Mouse (Mus musculus) forebrain, embryonic 11.5 days (tissue): Measurements from ENCODE around the gene Dip2a. TPM values are rescaled to one million over a fixed set of nuclear protein-coding genes. Genes with fewer than 3 reads are reported as not detected.

Source experiments
- ATAC-seq: fragments of 200-750 bp; cut with Nextera tagmentation; replicated peaks from 2 replicates; pipeline ENCODE4 v1.8.0; 2017; ENCODE audit warnings: moderate TSS enrichment; ENCODE audit not compliant: low FRiP score
- DNase-seq: peaks from one replicate; pipeline ENCODE4 v3.0.0-alpha.2; 2017; ENCODE audit warnings: low spot score
- H3K27ac ChIP-seq: fragments of 300-500 bp; sonication (generic); 2 replicates; pipeline ENCODE4 v1.5.1; 2014; ENCODE audit warnings: low read depth, low read length
- H3K27me3 ChIP-seq: fragments of 300-500 bp; sonication (generic); 2 replicates; pipeline ENCODE4 v1.6.1; 2014; ENCODE audit warnings: mild to moderate bottlenecking, low read length, mixed read lengths; ENCODE audit not compliant: control insufficient read depth, insufficient read depth
- H3K36me3 ChIP-seq: fragments of 300-500 bp; sonication (generic); 2 replicates; pipeline ENCODE4 v1.6.1; 2014; ENCODE audit warnings: mild to moderate bottlenecking, low read length, moderate library complexity, mixed read lengths; ENCODE audit not compliant: control insufficient read depth, insufficient read depth
- H3K4me1 ChIP-seq: fragments of 300-500 bp; sonication (generic); replicated peaks from 2 replicates; pipeline ENCODE4 v1.6.1; 2014; ENCODE audit warnings: low read length, mixed read lengths; ENCODE audit not compliant: control insufficient read depth, insufficient read depth
- H3K4me2 ChIP-seq: fragments of 300-500 bp; sonication (generic); 2 replicates; pipeline ENCODE4 v1.6.1; 2014; ENCODE audit warnings: low read depth, mild to moderate bottlenecking, low read length, moderate library complexity, mixed read lengths; ENCODE audit not compliant: severe bottlenecking
- H3K4me3 ChIP-seq: fragments of 300-500 bp; sonication (generic); 2 replicates; pipeline ENCODE4 v1.5.1; 2014; ENCODE audit warnings: low read depth, low read length
- H3K9ac ChIP-seq: fragments of 300-500 bp; sonication (generic); 2 replicates; pipeline ENCODE4 v1.6.1; 2014; ENCODE audit warnings: low read length
- H3K9me3 ChIP-seq: fragments of 300-500 bp; sonication (generic); 2 replicates; pipeline ENCODE4 v1.6.1; 2016; ENCODE audit warnings: low read length, mixed read lengths; ENCODE audit not compliant: control insufficient read depth
- WGBS: fragments of 180-500 bp; shearing (Covaris S2); extraction: QIAGEN DNeasy Blood & Tissue Kit; methylation state at CpG from one replicate; pipeline ENCODE4 v1.1.7; 2014; 5-methylcytosine and 5-hydroxymethylcytosine counted together
- polyA plus RNA-seq: library from polyadenylated mRNA; unstranded; fragments of >200 nt; fragmentation: Nextera tagmentation; extraction: Ambion mirVana; gene quantifications from 2 replicates; pipeline ENCODE4 v1.2.1, GENCODE M21; 2014

Dip2a gene
- polyA plus RNA-seq, 1 experiment from 2014 or later = 4.7 TPM

DNA sequence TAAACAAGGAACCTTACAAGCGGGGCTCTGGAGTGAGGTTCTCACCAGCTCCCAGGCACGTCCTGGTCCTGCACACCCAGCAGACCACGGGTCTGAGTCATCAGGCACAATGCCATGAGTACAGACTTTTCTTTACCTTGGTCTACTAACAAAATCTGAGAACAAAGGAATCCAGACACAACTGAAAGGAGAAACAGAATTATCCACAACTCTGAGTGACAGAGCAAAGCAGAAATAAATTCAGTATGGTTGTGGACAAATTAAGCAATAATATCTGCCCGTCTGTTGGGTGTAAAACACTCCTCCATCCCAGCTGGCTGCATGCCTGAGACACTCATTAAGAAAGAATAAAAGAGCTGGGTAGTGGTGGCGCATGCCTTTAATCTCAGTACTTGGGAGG lies 13.4 kb upstream of the Dip2a start:
- Histone ChIP-seq H3K4me1 (no peaks in the 10 kb centered on the region), H3K27me3 (no peaks in the 10 kb centered on the region), H3K4me3 (no peak overlapping the region), H3K36me3 (peaks cover 15% of the 10 kb centered on the region), H3K9me3 (no peaks in the 10 kb centered on the region), H3K4me2 (no peak overlapping the region), H3K27ac (no peak overlapping the region), H3K9ac (no peak overlapping the region)
- 86% methylated on average over 5 of the region's 5 CpGs for WGBS
- DNase-seq (no peak), ATAC-seq (no peak)

DNA sequence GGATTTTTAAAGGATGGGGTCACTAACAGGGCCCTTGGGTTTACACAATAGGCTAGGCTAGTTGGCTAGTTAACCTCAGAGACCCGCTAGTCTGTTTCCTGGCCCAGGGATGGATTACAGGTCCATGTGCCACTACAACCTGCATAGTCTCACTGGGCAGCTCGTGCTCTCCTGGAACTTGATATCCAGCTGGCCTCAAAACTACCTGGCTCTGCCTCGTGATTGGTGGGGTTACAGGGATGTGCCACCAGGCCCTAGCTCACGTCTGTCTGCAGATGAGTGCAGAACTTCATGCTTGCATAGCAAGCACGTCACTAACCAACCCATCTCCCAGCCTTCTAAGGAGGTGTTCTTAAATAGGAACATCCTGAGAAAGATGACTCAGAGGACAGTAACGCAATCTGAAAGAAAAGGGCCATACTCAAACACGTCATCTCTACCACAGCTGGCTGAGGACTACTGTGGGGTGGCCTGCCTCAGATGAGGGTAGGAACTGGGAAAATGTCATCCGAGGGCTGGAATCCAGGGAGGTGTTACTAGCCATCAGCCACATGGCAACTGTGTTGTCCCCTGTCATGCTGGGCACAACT lies 12.3 kb upstream of the Dip2a start:
- ATAC-seq (no peak), DNase-seq (no peak)
- Histone ChIP-seq H3K4me1 (no peaks in the 10 kb centered on the region), H3K9ac (no peak overlapping the region), H3K9me3 (no peaks in the 10 kb centered on the region), H3K4me3 (no peak overlapping the region), H3K27ac (no peak overlapping the region), H3K4me2 (no peak overlapping the region), H3K36me3 (peaks cover 15% of the 10 kb centered on the region), H3K27me3 (no peaks in the 10 kb centered on the region)
- WGBS = 91% methylated on average over 8 of the region's 8 CpGs

DNA sequence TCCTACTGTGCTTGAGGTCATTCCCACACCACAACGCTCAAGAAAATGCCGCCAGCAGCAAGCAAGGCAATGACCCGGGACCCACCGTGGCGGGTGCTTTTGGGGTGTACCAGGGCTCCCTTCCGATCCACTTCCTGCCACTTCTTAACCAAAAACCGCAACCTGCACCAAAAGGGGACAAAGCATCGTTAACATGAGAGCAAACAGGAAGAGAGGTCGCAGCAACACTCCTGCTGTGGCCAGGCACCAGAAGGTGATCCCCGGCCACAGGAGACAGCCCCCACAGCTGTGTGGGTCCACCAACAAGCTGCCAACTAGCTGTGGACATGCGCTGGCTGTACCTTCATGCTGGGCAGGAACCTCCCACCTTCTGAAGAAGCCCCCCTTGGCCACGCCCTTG lies 9.9 kb upstream of the Dip2a start:
- H3K9me3 ChIP-seq = no peaks in the 10 kb centered on the region
- no peak for ATAC-seq
- no peak overlapping the region for H3K4me3 ChIP-seq
- H3K27me3 ChIP-seq = no peaks in the 10 kb centered on the region
- no peak for DNase-seq
- H3K27ac ChIP-seq = no peak overlapping the region
- H3K36me3 ChIP-seq = peaks cover 15% of the 10 kb centered on the region
- no peaks in the 10 kb centered on the region for H3K4me1 ChIP-seq
- no peak overlapping the region for H3K4me2 ChIP-seq
- H3K9ac ChIP-seq = no peak overlapping the region
- WGBS = 93% methylated on average over 12 of the region's 12 CpGs

DNA sequence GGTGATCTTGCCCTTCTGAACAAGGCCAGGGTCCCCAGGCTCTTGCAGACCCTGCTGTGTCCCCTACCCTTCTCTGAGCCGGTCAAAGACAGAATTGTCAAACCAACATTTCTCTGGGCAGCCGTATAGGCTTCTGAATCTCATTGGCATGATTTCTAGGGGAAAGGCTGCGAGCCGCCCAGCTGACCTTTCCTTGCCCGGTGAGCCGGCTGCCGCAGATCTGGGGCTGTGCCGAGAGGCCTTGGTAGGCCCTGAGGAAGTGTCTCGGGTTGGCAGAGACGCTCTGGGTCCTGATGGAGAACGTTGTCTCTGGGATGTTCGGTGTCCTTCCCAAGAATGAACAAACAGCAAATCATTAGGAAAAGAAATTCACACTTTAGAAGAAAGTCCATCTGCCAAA lies 8.9 kb upstream of the Dip2a start:
- peaks cover 15% of the 10 kb centered on the region for H3K36me3 ChIP-seq
- WGBS = 96% methylated on average over 12 of the region's 12 CpGs
- ATAC-seq = no peak
- no peak overlapping the region for H3K4me3 ChIP-seq
- no peak overlapping the region for H3K27ac ChIP-seq
- no peak overlapping the region for H3K4me2 ChIP-seq
- H3K9me3 ChIP-seq = no peaks in the 10 kb centered on the region
- no peak overlapping the region for H3K9ac ChIP-seq
- no peaks in the 10 kb centered on the region for H3K27me3 ChIP-seq
- DNase-seq = no peak
- H3K4me1 ChIP-seq = no peaks in the 10 kb centered on the region

DNA sequence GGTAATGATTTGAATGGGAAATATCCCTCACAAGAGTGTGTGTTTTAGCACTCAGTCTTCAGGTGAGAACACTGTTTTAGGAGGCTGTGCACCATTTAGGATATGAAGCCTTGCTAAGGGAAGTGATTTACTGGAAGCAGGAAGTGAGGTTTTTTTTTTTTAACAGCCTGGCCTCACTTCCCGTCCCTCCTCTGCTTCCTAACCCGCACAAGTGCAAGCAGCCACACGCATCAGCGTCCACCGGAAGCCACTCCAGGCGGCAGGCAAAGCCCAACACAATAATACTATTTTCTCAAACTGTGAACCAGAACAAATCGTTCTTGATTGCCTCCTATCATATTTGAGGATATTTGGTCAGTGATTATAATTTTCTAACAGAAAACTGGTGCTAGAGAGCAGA lies 6.9 kb upstream of the Dip2a start:
- Histone ChIP-seq H3K4me2 (no peak overlapping the region), H3K4me1 (no peaks in the 10 kb centered on the region), H3K27ac (no peak overlapping the region), H3K9ac (no peak overlapping the region), H3K36me3 (peaks cover 15% of the 10 kb centered on the region), H3K27me3 (no peaks in the 10 kb centered on the region), H3K9me3 (no peaks in the 10 kb centered on the region), H3K4me3 (no peak overlapping the region)
- ATAC-seq = no peak
- WGBS = 89% methylated on average over 7 of the region's 7 CpGs
- no peak for DNase-seq

DNA sequence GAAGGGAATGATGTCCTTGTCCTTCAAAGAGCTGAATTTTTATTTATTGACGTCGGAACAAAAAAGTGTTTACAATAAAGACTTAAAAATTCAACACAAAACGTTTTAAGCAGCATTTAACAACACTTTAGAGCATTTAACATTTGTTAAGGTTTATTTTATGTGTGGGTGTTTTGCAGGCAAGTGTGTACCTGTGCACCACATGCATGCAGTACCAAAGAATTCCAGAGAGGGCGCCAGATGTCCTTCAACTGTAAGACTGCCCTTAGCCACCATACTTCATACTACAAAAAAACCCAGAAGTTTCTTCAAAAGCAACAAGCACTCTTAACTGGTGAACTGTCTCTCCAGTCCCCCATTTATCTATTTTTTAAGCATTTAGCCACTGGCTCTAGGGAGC lies 1.5 kb upstream of the Dip2a start:
- WGBS = 7% methylated on average over 4 of the region's 4 CpGs
- peak; percentile 71 for DNase-seq
- no peaks in the 10 kb centered on the region; the same call in 1 of the 2 replicates for H3K4me1 ChIP-seq
- H3K27me3 ChIP-seq = no peaks in the 10 kb centered on the region; the same call in 1 of the 2 replicates
- no peak overlapping the region for H3K4me2 ChIP-seq
- ATAC-seq = no peak
- H3K36me3 ChIP-seq = no peaks in the 10 kb centered on the region; the same call in 1 of the 2 replicates
- H3K27ac ChIP-seq = no peak overlapping the region
- H3K9ac ChIP-seq = no peak overlapping the region
- no peaks in the 10 kb centered on the region; the same call in 1 of the 2 replicates for H3K9me3 ChIP-seq
- no peak overlapping the region for H3K4me3 ChIP-seq

DNA sequence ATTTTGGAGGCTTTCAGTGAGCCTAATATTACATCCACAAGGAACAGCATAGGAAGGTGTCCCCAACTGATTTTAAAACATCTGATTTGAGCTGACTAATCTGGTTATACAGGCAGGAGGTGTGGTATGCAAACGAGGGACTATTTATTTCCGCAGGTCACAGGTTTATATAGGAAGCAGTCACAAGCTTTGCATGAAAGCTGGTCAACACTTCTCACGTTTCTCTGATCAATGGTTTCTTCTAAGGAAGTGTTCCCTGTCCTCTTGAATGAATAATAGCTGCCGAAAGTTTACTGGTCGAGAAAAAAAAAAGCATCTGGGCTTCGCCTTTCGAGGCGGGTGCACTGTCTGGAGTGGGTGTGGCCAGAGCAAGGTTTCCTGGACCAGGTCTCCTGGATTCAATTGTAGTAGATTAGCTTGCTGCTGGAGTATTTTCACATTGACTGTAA lies 976 bp upstream of the Dip2a start:
- DNase-seq (no peak), ATAC-seq (no peak)
- Histone ChIP-seq H3K36me3 (no peaks in the 10 kb centered on the region; the same call in 1 of the 2 replicates), H3K4me1 (no peaks in the 10 kb centered on the region; the same call in 1 of the 2 replicates), H3K27ac (no peak overlapping the region), H3K9me3 (no peaks in the 10 kb centered on the region; the same call in 1 of the 2 replicates), H3K4me3 (peak overlapping the region; percentile 79), H3K4me2 (peak overlapping the region; percentile 79; the same call in 1 of the 2 replicates), H3K9ac (no peak overlapping the region), H3K27me3 (no peaks in the 10 kb centered on the region; the same call in 1 of the 2 replicates)
- WGBS = 27% methylated on average over 8 of the region's 8 CpGs

DNA sequence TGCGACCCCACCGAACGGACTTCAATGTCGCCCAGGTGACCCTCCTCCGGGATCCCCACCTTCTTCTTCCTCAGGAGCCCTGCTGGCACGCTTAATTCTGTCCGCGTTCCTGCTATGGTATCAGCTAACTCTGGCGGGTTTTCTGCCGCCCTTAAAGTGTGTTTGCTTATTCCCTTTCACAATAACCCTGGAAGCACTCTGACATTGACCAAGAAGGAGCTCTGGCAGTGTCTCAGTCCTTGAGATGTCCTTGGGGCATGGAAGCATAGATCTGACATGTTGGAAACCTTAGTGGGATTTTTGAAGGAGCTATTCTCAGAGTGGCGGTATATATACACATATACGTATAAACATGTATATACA lies 430 bp upstream of the Dip2a start:
- DNase-seq (no peak), ATAC-seq (no peak)
- H3K4me3 ChIP-seq = peak overlapping the region; percentile 79
- H3K4me2 ChIP-seq = peak overlapping the region; percentile 79
- H3K27me3 ChIP-seq = no peaks in the 10 kb centered on the region; the same call in 1 of the 2 replicates
- H3K4me1 ChIP-seq = no peaks in the 10 kb centered on the region; the same call in 1 of the 2 replicates
- no peak overlapping the region for H3K27ac ChIP-seq
- H3K36me3 ChIP-seq = no peaks in the 10 kb centered on the region; the same call in 1 of the 2 replicates
- 7% methylated on average over 12 of the region's 12 CpGs for WGBS
- no peaks in the 10 kb centered on the region; the same call in 1 of the 2 replicates for H3K9me3 ChIP-seq
- H3K9ac ChIP-seq = peak overlapping the region; percentile 59

DNA sequence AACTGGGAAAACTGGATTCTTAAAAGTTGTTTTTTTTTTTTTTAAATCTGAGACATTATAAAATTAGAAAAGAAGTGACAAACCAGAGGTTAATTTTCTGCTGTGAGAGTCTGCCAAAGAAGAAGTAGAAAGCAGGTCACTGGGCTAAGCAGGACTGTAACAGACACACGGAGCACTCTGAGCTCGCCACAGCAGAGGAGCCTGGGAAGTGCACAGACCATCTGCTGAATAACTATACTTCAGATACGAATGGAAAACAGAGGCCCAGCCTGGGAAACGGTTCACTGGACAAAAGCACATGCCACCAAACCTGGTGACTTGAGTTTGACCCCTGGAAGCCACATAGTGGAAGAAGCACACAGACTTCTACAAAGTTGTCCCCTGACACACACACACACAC lies 10.7 kb downstream of the Dip2a start:
- ATAC-seq (no peak), DNase-seq (no peak)
- 57% methylated on average over 4 of the region's 4 CpGs for WGBS
- Histone ChIP-seq H3K36me3 (no peaks in the 10 kb centered on the region), H3K9ac (no peak overlapping the region), H3K4me3 (no peak overlapping the region), H3K4me1 (no peaks in the 10 kb centered on the region; the same call in 1 of the 2 replicates), H3K4me2 (no peak overlapping the region), H3K9me3 (no peaks in the 10 kb centered on the region), H3K27ac (no peak overlapping the region), H3K27me3 (no peaks in the 10 kb centered on the region)
